ENCODE assay signal across 9 mouse cellular contexts in genomic region chr16:64332195-64332886, GRCm38 (mm10).
A peak's percentile ranks its signal among the peaks of the same experiment; 100 is the strongest.
DNase-seq lines count a peak whose midpoint lies in the region; ATAC-seq and TF ChIP-seq lines count a peak whose summit lies in the region.
"Had no signal": no experiment of that assay in that cellular context is flagged by ENCODE, and none has a peak within 500 bp of the region (broad histone marks: within the 10 kb centered on the region; RNA-seq: fewer than 3 reads in every experiment).

No protein-coding gene starts in this region.

- no peaks in the 10 kb centered on the region for H3K27me3 ChIP-seq in hindbrain, embryonic 14.5 days (ENCODE audit: control insufficient read depth, insufficient read depth, low read length)
- no peaks in the 10 kb centered on the region for H3K27me3 ChIP-seq in midbrain, embryonic 16.5 days (ENCODE audit: control insufficient read depth, insufficient read depth, low read depth, low read length)
- no peaks in the 10 kb centered on the region for H3K27me3 ChIP-seq in heart, adult 2 months (ENCODE audit: control insufficient read depth, insufficient read depth, low read length)
- no peaks in the 10 kb centered on the region for H3K27me3 ChIP-seq in liver, embryonic 11.5 days (replicated peaks; ENCODE audit: control insufficient read depth, insufficient read depth, low read length)

- H3K79me2 ChIP-seq in heart, adult 2 months (replicated peaks; ENCODE audit: control insufficient read depth, insufficient read depth, low read length), result no peaks in the 10 kb centered on the region

- no peaks in the 10 kb centered on the region for H3K9me3 ChIP-seq in hindbrain, embryonic 14.5 days (ENCODE audit: control insufficient read depth, low read length)
- no peaks in the 10 kb centered on the region for H3K9me3 ChIP-seq in midbrain, embryonic 16.5 days (replicated peaks; ENCODE audit: control insufficient read depth, low read length, poor library complexity, severe bottlenecking)
- no peaks in the 10 kb centered on the region for H3K9me3 ChIP-seq in liver, embryonic 11.5 days (ENCODE audit: control insufficient read depth, low read length)

- H3K4me1 ChIP-seq in hindbrain, embryonic 14.5 days (replicated peaks; ENCODE audit: control insufficient read depth, insufficient read depth, low read length), result no peaks in the 10 kb centered on the region; the same call in 1 of the 2 replicates
- 0 out of 2 replicates have a peak, but pooled peaks cover 3% of the 10 kb centered on the region for H3K4me1 ChIP-seq in midbrain, embryonic 16.5 days (ENCODE audit: control insufficient read depth, insufficient read depth, low read length)
- H3K4me1 ChIP-seq in heart, adult 2 months (ENCODE audit: control insufficient read depth, insufficient read depth, low read length), result no peaks in the 10 kb centered on the region
- no peaks in the 10 kb centered on the region for H3K4me1 ChIP-seq in liver, embryonic 11.5 days (replicated peaks; ENCODE audit: control insufficient read depth, insufficient read depth, low read length)

- H3K36me3 ChIP-seq in hindbrain, embryonic 14.5 days (replicated peaks; ENCODE audit: control insufficient read depth, insufficient read depth), result no peaks in the 10 kb centered on the region
- H3K36me3 ChIP-seq in midbrain, embryonic 16.5 days (ENCODE audit: control insufficient read depth, insufficient read depth, low read length), result no peaks in the 10 kb centered on the region
- no peaks in the 10 kb centered on the region for H3K36me3 ChIP-seq in heart, adult 2 months (ENCODE audit: control insufficient read depth, insufficient read depth, low read length)
- no peaks in the 10 kb centered on the region for H3K36me3 ChIP-seq in liver, embryonic 11.5 days (ENCODE audit: control insufficient read depth, insufficient read depth, low read length)

- no peak overlapping the region for H3K27ac ChIP-seq in hindbrain, embryonic 14.5 days
- H3K27ac ChIP-seq in midbrain, embryonic 16.5 days (ENCODE audit: low read length), result 0 out of 2 replicates have a peak overlapping the region, but pooled peaks have one; percentile 42
- H3K27ac ChIP-seq in heart, adult 2 months, result no peak overlapping the region
- no peak overlapping the region for H3K27ac ChIP-seq in liver, embryonic 11.5 days (ENCODE audit: low read depth, low read length)

- no peak overlapping the region for H3K4me2 ChIP-seq in hindbrain, embryonic 14.5 days (replicated peaks)
- no peak overlapping the region for H3K4me2 ChIP-seq in midbrain, embryonic 16.5 days (ENCODE audit: low read length)
- no peak overlapping the region for H3K4me2 ChIP-seq in liver, embryonic 11.5 days

- TF ChIP-seq EP300 in heart, adult 2 months (IDR thresholded peaks at IDR 0.05; ENCODE audit: insufficient read depth, low read depth, low read length), result no peak

- peak; percentile 24 to 32 for DNase-seq in frontal cortex, postnatal 36 days (ENCODE audit: low spot score in 2 of 2)
- no peak for DNase-seq in frontal cortex, postnatal 14 days (ENCODE audit: low spot score in 2 of 2)
- peak; percentile 33 for DNase-seq in cerebellum, adult 8-10 months
- DNase-seq in hindbrain, embryonic 14.5 days (ENCODE audit: low spot score), result peak; percentile 50
- DNase-seq in heart, adult 2 months, result no peak
- DNase-seq in liver, embryonic 11.5 days (ENCODE audit: low spot score), result no peak
- DNase-seq in ovary, adult 18-20 months (ENCODE audit: low spot score), result no peak

- TF ChIP-seq CTCF in heart, adult 2 months (IDR thresholded peaks at IDR 0.05), result no peak

- 47% methylated on average over 8 of the region's 8 CpGs for WGBS in hindbrain, embryonic 14.5 days
- 47% methylated on average over 8 of the region's 8 CpGs for WGBS in midbrain, embryonic 16.5 days
- WGBS in heart, adult 2 months, result 90% methylated on average over 8 of the region's 8 CpGs
- WGBS in liver, embryonic 11.5 days, result 83% methylated on average over 8 of the region's 8 CpGs

- intact Hi-C loops in heart, adult 2 months (cut with DNase I), result no loop called here

- no peak overlapping the region for H3K9ac ChIP-seq in hindbrain, embryonic 14.5 days
- no peak overlapping the region for H3K9ac ChIP-seq in midbrain, embryonic 16.5 days (ENCODE audit: low read depth, low read length)
- H3K9ac ChIP-seq in heart, adult 2 months (ENCODE audit: low read depth, low read length), result no peak overlapping the region
- no peak overlapping the region for H3K9ac ChIP-seq in liver, embryonic 11.5 days (ENCODE audit: low read depth, low read length)

- no peak overlapping the region for H3K4me3 ChIP-seq in hindbrain, embryonic 14.5 days (replicated peaks; ENCODE audit: low read length)
- H3K4me3 ChIP-seq in midbrain, embryonic 16.5 days (ENCODE audit: low read depth, low read length), result no peak overlapping the region
- H3K4me3 ChIP-seq in heart, adult 2 months, result no peak overlapping the region
- H3K4me3 ChIP-seq in liver, embryonic 11.5 days (ENCODE audit: low read depth, low read length), result no peak overlapping the region

- peak; percentile 85 for ATAC-seq in hindbrain, embryonic 14.5 days (ENCODE audit: low FRiP score)
- 0 out of 2 replicates have a peak, but pooled peaks have one; percentile 42 for ATAC-seq in midbrain, embryonic 16.5 days
- no peak for ATAC-seq in liver, embryonic 11.5 days (replicated peaks; ENCODE audit: low FRiP score)
- ATAC-seq: lung, postnatal 0 days had no signal

- TF ChIP-seq POLR2A in heart, adult 2 months (IDR thresholded peaks at IDR 0.05; ENCODE audit: insufficient read depth, low read depth, low read length), result no peak

Comparison
In these comparisons a context has a peak if more than half of its experiments do, and no peak if none do; other contexts are left out.
1. DNase-seq: peak in frontal cortex, postnatal 36 days (2 of 2), cerebellum, adult 8-10 months (single experiment) and hindbrain, embryonic 14.5 days (single experiment); none in frontal cortex, postnatal 14 days (0 of 2), heart, adult 2 months (0 of 2), liver, embryonic 11.5 days (single experiment) and ovary, adult 18-20 months (single experiment).